Mouse (Mus musculus): ENCODE data around the gene Agbl1.
A peak's percentile ranks its signal among the peaks of the same experiment; 100 is the strongest.

The Agbl1 gene

GRCm38 (mm10) chr7:76392296-76392940 lies 162.7 kb downstream of the Agbl1 start:
- peak; percentile 10 for DNase-seq

- peak; percentile 59 for DNase-seq
Measured at GRCm38 (mm10) chr7:76392941-76393817, 163.5 kb downstream of the Agbl1 start.

GRCm38 (mm10) chr7:76407930-76408557 lies 178.4 kb downstream of the Agbl1 start:
- DNase-seq, result peak; percentile 9

GRCm38 (mm10) chr7:76409020-76409419 lies 179.3 kb downstream of the Agbl1 start:
- DNase-seq, result no peak

- DNase-seq, result no peak
Measured at GRCm38 (mm10) chr7:76410403-76411180, 180.9 kb downstream of the Agbl1 start.

- DNase-seq, result no peak
Measured at GRCm38 (mm10) chr7:76411933-76412587, 182.4 kb downstream of the Agbl1 start.

GRCm38 (mm10) chr7:76416084-76416597 lies 186.5 kb downstream of the Agbl1 start:
- DNase-seq, result no peak

- DNase-seq, result no peak
Measured at GRCm38 (mm10) chr7:76438581-76438980, 208.9 kb downstream of the Agbl1 start.

- DNase-seq, result no peak
Measured at GRCm38 (mm10) chr7:76438988-76439387, 209.3 kb downstream of the Agbl1 start.

GRCm38 (mm10) chr7:76462361-76463001 lies 232.8 kb downstream of the Agbl1 start:
- no peak for DNase-seq

- DNase-seq, result no peak
Measured at GRCm38 (mm10) chr7:76466427-76466826, 236.7 kb downstream of the Agbl1 start.

- DNase-seq, result peak; percentile 6
Measured at GRCm38 (mm10) chr7:76474233-76474632, 244.5 kb downstream of the Agbl1 start.

GRCm38 (mm10) chr7:76485546-76485945 lies 255.9 kb downstream of the Agbl1 start:
- no peak for DNase-seq

GRCm38 (mm10) chr7:76487519-76487918 lies 257.8 kb downstream of the Agbl1 start:
- DNase-seq, result no peak

- no peak for DNase-seq
Measured at GRCm38 (mm10) chr7:76524291-76524690, 294.6 kb downstream of the Agbl1 start.

- no peak for DNase-seq
Measured at GRCm38 (mm10) chr7:76546456-76546855, 316.8 kb downstream of the Agbl1 start.

- DNase-seq, result no peak
Measured at GRCm38 (mm10) chr7:76547313-76547712, 317.6 kb downstream of the Agbl1 start.

- DNase-seq, result no peak
Measured at GRCm38 (mm10) chr7:76551860-76552259, 322.2 kb downstream of the Agbl1 start.

- no peak for DNase-seq
Measured at GRCm38 (mm10) chr7:76560564-76561258, 331.0 kb downstream of the Agbl1 start.

- no peak for DNase-seq
Measured at GRCm38 (mm10) chr7:76562506-76562905, 332.8 kb downstream of the Agbl1 start.

- DNase-seq, result no peak
Measured at GRCm38 (mm10) chr7:76594566-76595079, 364.9 kb downstream of the Agbl1 start.

Data from thymus, postnatal 4 days (tissue).